Mouse (Mus musculus): ENCODE measurements around the gene Eppin.
"Not testable (repeated sequence)": the region's sequence is repeated elsewhere in the genome, so short reads cannot be mapped to it uniquely, and the experiment has no call there.

DNA sequence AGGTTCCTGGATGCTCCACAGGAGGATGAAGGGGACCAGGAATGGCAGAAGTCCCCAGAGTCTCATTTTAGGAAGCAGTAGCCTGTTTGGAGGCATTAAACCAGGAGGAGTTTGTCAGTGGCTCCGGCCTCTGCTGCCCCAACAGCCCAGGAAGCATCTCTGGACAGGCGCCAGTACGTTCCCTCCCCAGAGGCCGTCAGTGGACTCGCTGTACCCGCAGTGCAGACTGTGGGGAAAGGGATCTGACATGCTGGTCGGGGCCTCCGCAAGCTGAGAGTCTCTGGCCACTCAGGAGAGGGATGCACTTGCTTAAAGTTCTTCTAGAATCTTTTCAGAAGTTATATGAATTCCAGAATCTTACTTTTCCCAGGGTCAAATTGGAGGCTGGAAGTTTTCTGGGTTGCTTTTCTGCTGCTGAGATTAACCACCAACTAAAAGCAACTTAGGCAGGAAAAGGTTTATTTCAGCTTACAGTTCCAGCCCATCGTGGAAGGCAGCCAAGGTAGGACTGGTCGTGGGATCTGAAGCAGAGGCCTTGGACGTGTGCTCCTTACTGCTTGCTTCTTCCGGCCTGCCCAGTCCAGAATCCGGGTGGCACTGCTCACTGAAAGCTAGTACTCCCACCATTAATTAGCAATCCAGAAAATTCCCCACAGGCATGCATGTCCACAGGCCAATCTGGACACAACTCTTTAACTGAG lies 8.2 kb downstream of the Eppin start, which contains the start of gene Wfdc6a:
- TF ChIP-seq POLR2A (IDR thresholded peaks at IDR 0.05; ENCODE audit: control insufficient read depth in 1 of 2, insufficient read depth in 1 of 2, low read depth in 1 of 2, low read length in 2 of 2, poor library complexity in 1 of 2); CHD2 (IDR thresholded peaks at IDR 0.05; ENCODE audit: low read length); ETS1 (IDR thresholded peaks at IDR 0.05; ENCODE audit: low read depth, low read length); CTCF (IDR thresholded peaks at IDR 0.05 in 2 of 3, conservative IDR thresholded peaks at IDR 0.05 in 1 of 3; ENCODE audit: control insufficient read depth in 1 of 3, insufficient read depth in 1 of 3, low read depth in 2 of 3, low read length in 3 of 3, poor library complexity in 1 of 3, severe bottlenecking in 1 of 3); ZNF384 (IDR thresholded peaks at IDR 0.05; ENCODE audit: low read depth, low read length): not testable (repeated sequence)
